Mouse (Mus musculus): ENCODE measurements around the gene Dab2.

- TF ChIP-seq CTCF (IDR thresholded peaks at IDR 0.05; ENCODE audit: borderline replicate concordance, control insufficient read depth, extremely low read depth, insufficient read depth, low read length, poor library complexity) = no peak
- TF ChIP-seq POLR2A (IDR thresholded peaks at IDR 0.05; ENCODE audit: control insufficient read depth, extremely low read depth, insufficient read depth, low read length, poor library complexity) = no peak
Measured at GRCm38 (mm10) chr15:6445135-6445534, 145.5 kb downstream of the Dab2 start, which contains the start of gene C9.
